Mouse (Mus musculus) brain, embryonic 14.5 days (tissue): Measurements from ENCODE around the gene Relch.

Experiments used
- CTCF ChIP-seq: fragments of 200-500 bp; IDR thresholded peaks from 2 replicates; pipeline ENCODE4 v1.5.1; 2012; ENCODE audit warnings: inconsistent platforms, mild to moderate bottlenecking, moderate library complexity, borderline replicate concordance; ENCODE audit not compliant: insufficient read depth, insufficient read length; ENCODE audit errors: extremely low read depth
- POLR2A ChIP-seq: fragments of 200-500 bp; IDR thresholded peaks from 2 replicates; pipeline ENCODE4 v1.6.1; 2012; ENCODE audit warnings: mild to moderate bottlenecking, inconsistent platforms, borderline replicate concordance; ENCODE audit not compliant: poor library complexity, insufficient read depth, insufficient read length, severe bottlenecking; ENCODE audit errors: extremely low read depth

DNA sequence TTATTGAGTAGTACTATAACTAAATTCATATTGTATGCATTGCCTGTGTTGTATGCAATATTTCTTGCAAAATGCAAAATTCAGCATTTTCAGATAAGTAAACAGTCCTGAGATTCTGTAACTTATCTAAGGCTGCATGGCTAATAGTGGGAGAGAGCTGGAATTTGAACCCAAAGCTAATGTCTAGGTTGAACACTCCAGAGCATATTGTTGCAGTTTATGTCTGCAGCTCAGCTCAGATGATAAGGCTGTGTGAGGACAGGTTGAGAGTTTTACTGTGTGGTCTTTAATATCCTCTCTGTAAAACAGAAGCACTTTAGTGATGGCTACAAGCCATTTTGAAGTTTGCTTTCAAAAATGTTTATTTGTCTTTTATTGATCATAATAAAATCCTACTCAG lies 75.8 kb downstream of the Relch start:
- TF ChIP-seq CTCF (no peak), POLR2A (no peak)
